Mouse (Mus musculus) bone marrow macrophage, adult 2 months (primary cell): ENCODE measurements around the gene Dock2. TPM values are rescaled to one million over a fixed set of nuclear protein-coding genes. Genes with fewer than 3 reads are reported as not detected.

Source experiments
- H3K27ac ChIP-seq: 2 replicates; pipeline ENCODE4 v1.5.1; 2012; ENCODE audit warnings: low read depth, low read length; ENCODE audit not compliant: insufficient read depth
- H3K4me1 ChIP-seq: 2 replicates; pipeline ENCODE4 v1.6.1; 2012; ENCODE audit warnings: low read length; ENCODE audit not compliant: control insufficient read depth, insufficient read depth
- H3K4me3 ChIP-seq: 2 replicates; pipeline ENCODE4 v1.5.1; 2012; ENCODE audit warnings: mild to moderate bottlenecking, low read length, moderate library complexity; ENCODE audit not compliant: insufficient read depth
- CTCF ChIP-seq: IDR thresholded peaks from 2 replicates; pipeline ENCODE4 v1.5.1; 2012; ENCODE audit warnings: low read depth, mild to moderate bottlenecking, low read length, moderate library complexity
- POLR2A ChIP-seq: IDR thresholded peaks from 2 replicates; pipeline ENCODE4 v1.6.1; 2012; ENCODE audit warnings: mild to moderate bottlenecking, low read depth, low read length, borderline replicate concordance
- polyA plus RNA-seq: library from polyadenylated mRNA; stranded (reverse); fragments of >200 nt; gene quantifications from 2 replicates; pipeline ENCODE4 v1.2.4, GENCODE M21; 2012; ENCODE audit not compliant: missing spikeins, insufficient read depth, insufficient read length

The Dock2 gene
- polyA plus RNA-seq, 1 experiment: 104 TPM

GRCm38 (mm10) chr11:34737193-34737592 lies 46.5 kb downstream of the Dock2 start:
- H3K4me1 ChIP-seq: peaks cover 48% of the 10 kb centered on the region
- H3K4me3 ChIP-seq: no peak overlapping the region
- H3K27ac ChIP-seq: peak overlapping the region; percentile 81
- TF ChIP-seq POLR2A (no peak), CTCF (no peak)

- no peak overlapping the region for H3K27ac ChIP-seq
- H3K4me1 ChIP-seq: peaks cover 41% of the 10 kb centered on the region
- no peak overlapping the region for H3K4me3 ChIP-seq
- TF ChIP-seq POLR2A (no peak), CTCF (no peak)
Measured at GRCm38 (mm10) chr11:34734033-34734432, 49.7 kb downstream of the Dock2 start.

DNA sequence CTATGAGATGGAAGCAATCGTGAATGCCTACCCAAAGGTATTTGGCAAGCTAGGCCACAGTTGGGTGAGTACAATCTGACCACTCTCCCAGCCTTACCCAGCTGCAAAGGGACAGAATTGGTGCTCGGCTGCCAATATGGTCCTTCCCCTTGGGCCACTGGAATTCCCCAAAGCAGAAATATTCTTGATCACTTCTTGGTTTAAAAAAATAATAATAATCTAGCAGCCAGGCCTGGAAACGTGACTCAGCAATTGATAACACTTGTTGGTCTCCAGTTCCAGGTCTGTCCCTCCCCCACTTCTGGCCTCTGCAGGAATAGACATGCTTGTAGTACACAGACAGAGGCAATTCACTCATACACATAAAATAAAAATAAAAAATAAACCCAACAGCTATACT lies 56.2 kb downstream of the Dock2 start:
- Histone ChIP-seq H3K4me1 (peaks cover 26% of the 10 kb centered on the region), H3K4me3 (no peak overlapping the region), H3K27ac (no peak overlapping the region)
- TF ChIP-seq POLR2A: no peak
- TF ChIP-seq CTCF: no peak

DNA sequence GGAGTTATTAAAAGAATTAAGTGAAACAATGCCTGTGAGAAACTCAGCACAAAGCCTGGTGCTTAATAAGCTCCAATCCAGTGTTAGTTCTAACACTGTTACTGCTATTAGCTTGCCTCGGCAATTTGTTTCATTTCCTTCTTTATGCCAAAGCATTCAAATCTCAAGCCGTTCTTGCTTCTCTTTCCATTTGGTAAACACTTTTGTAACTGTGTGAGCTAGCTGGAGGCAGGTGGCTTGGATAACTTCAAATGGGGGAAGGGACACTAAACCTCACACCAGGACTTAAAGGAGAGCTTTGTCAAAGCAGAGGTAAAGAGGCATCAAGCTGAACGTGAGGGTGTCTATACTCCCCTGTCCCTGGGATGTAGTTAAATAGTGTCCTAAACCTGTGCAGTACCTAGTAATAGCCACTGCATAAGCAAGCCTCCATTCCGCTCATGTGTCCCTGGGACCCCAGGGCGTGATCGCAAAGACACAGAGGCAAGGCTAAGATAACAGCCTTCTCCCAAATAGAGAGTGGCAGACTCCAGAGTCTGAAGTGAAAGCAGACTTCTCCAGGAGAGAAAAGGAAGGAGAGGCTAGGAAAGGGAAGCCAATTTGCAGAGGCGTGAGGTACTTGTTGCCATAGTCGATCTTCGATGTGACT lies 56.9 kb downstream of the Dock2 start:
- peaks cover 29% of the 10 kb centered on the region for H3K4me1 ChIP-seq
- H3K4me3 ChIP-seq: no peak overlapping the region
- no peak for TF ChIP-seq POLR2A
- TF ChIP-seq CTCF: no peak
- H3K27ac ChIP-seq: peak overlapping the region; percentile 35; the same call in 1 of the 2 replicates

- TF ChIP-seq POLR2A: no peak
- no peak for TF ChIP-seq CTCF
- Histone ChIP-seq H3K4me1 (no peaks in the 10 kb centered on the region), H3K4me3 (no peak overlapping the region), H3K27ac (no peak overlapping the region)
Measured at GRCm38 (mm10) chr11:34713360-34713759, 70.3 kb downstream of the Dock2 start.

GRCm38 (mm10) chr11:34708278-34708677 lies 75.4 kb downstream of the Dock2 start:
- Histone ChIP-seq H3K27ac (no peak overlapping the region), H3K4me1 (no peaks in the 10 kb centered on the region), H3K4me3 (no peak overlapping the region)
- no peak for TF ChIP-seq POLR2A
- no peak for TF ChIP-seq CTCF

GRCm38 (mm10) chr11:34707360-34707759 lies 76.3 kb downstream of the Dock2 start:
- no peak overlapping the region for H3K4me3 ChIP-seq
- H3K4me1 ChIP-seq: no peaks in the 10 kb centered on the region
- TF ChIP-seq POLR2A (no peak), CTCF (no peak)
- no peak overlapping the region for H3K27ac ChIP-seq

- TF ChIP-seq CTCF (no peak), POLR2A (no peak)
- Histone ChIP-seq H3K4me3 (no peak overlapping the region), H3K27ac (no peak overlapping the region), H3K4me1 (no peaks in the 10 kb centered on the region)
Measured at GRCm38 (mm10) chr11:34705108-34705446, 78.6 kb downstream of the Dock2 start.

- TF ChIP-seq CTCF (no peak), POLR2A (no peak)
- Histone ChIP-seq H3K4me3 (no peak overlapping the region), H3K4me1 (no peaks in the 10 kb centered on the region), H3K27ac (no peak overlapping the region)
Measured at GRCm38 (mm10) chr11:34704384-34705107, 79.1 kb downstream of the Dock2 start.

GRCm38 (mm10) chr11:34703851-34704250 lies 79.8 kb downstream of the Dock2 start:
- TF ChIP-seq CTCF (no peak), POLR2A (no peak)
- no peak overlapping the region for H3K27ac ChIP-seq
- H3K4me1 ChIP-seq: no peaks in the 10 kb centered on the region
- H3K4me3 ChIP-seq: no peak overlapping the region
